Mouse (Mus musculus) erythroid progenitor cell, adult 5-6 weeks (primary cell): ENCODE measurements around the gene Ints6l. TPM values are rescaled to one million over a fixed set of nuclear protein-coding genes. Genes with fewer than 3 reads are reported as not detected.
"Not testable (repeated sequence)": the region's sequence is repeated elsewhere in the genome, so short reads cannot be mapped to it uniquely, and the experiment has no call there.

Experiments
- ATAC-seq: replicated peaks from 2 replicates; pipeline ENCODE4 v1.8.0; 2016; ENCODE audit warnings: moderate number of reproducible peaks, mild to moderate bottlenecking, moderate TSS enrichment, inconsistent platforms; ENCODE audit not compliant: poor library complexity, low FRiP score, severe bottlenecking
- total RNA-seq, 2 experiments: library from RNA; stranded (forward) in 1 of 2; stranded (reverse) in 1 of 2; fragments of 150-400 nt in 1 of 2; fragments of 186-747, 209-891 nt in 1 of 2; gene quantifications; 2 replicates each; pipeline versions ENCODE4 v1.2.3 to v1.2.4; 2015 to 2017; ENCODE audit warnings: low replicate concordance in 2 of 2

Ints6l gene
- total RNA-seq, 2 experiments from 2014 or later, result 124 to 328 TPM

DNA sequence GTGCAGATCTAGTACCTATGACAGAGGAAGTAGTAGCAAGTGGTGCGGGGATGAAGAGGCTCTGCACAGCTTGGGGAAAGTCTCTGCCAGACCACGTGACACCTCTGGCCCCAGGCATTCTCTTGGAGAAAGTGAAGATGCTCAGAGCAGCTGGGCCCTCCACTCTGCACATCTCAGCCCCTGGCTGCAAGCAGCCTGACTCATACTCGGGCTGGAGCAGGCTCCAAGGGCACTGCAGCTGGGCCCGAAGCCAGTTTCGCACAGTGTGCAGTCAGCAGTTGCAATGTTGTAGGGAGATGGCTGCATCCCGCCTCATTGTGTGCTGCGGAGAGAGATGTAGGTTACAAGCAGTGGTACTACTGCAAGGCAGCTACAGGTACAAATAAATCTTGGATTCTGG lies 42.6 kb downstream of the Ints6l start:
- no peak for ATAC-seq

GRCm38 (mm10) chrX:56524442-56524841 lies 69.8 kb downstream of the Ints6l start, which contains the start of gene Gm10477:
Gm10477 (plus strand) TSS chrX:56524742.
- not testable (repeated sequence) for ATAC-seq

- no peak for ATAC-seq
Observed at GRCm38 (mm10) chrX:56531266-56531665, 76.6 kb downstream of the Ints6l start.

DNA sequence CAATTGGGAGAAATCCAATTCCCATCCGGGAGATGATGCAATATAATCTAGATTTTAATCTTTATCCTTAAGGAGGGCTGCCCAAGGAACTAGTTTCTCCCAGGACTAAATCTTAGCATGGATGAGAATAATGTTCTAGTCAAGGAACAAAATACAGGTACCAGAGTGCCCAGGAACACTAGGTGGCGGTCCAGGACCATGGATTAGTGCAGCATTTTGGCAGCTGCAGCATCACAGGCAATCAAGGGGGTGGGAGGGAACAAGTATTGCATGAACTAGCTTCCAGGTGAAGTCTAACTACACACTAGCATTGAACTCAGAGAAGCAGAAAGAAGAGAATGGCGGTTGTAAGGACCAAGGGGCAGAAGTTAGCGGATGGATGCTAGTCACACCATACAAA lies 82.5 kb downstream of the Ints6l start:
- no peak for ATAC-seq

DNA sequence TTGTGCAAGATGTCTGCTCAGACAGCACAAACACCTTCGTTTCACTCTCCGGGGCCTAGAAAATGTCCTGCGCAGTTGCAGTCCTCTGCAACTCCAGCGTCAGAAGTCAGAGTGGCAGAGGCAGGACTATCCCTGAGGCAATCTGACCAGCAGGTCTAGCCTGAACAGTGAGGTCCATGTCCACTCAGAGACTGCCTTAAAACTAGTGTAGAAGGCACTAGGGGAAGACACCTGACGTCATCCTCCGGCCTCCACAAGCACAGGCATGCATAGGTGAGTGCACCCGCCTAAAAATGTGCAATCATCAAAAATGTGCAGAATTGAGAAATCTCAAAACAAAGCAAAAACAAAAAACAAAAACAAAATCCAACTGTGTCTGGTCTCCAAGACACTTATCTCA lies 94.8 kb downstream of the Ints6l start, which contains the start of gene Gm648:
Gene Gm648 (minus strand): TSS at position 101 of the 400 bp plus-strand sequence.
- ATAC-seq, result no peak

DNA sequence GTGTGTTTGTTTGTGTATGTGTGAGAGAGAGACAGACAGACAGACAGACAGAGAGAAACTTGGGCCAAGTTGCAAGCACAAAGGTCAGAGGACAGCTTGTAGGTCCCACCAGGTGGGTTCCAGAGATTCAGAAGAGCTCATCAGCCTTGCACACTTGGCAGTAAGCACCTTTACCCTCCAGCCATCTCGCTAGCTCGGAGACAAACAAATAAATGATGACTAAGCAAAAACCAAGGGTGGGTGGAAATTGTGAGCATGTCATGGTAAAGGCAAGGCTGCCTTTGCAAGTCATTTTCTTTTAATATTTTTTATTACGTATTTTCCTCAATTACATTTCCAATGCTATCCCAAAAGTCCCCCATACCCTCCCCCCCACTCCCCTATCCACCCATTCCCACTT lies 98.9 kb downstream of the Ints6l start:
- no peak for ATAC-seq

Other genes starting within 250 kb of the Ints6l start
- gene Gm773, start 242.0 kb upstream of the Ints6l start, total RNA-seq (2015; ENCODE audit: low replicate concordance), result not detected in 2 replicates
- not detected in 2 replicates for gene Gm773, start 242.0 kb upstream of the Ints6l start, total RNA-seq (2017; ENCODE audit: low replicate concordance)
- gene Zfp449, start 108.5 kb upstream of the Ints6l start, total RNA-seq (2015; ENCODE audit: low replicate concordance), result 1.3 TPM in 1 of 2 replicates, not detected in the other
- 0.08 and 0.39 TPM in 2 replicates for gene Zfp449, start 108.5 kb upstream of the Ints6l start, total RNA-seq (2017; ENCODE audit: low replicate concordance)
- gene Smim10l2a, start 80.3 kb upstream of the Ints6l start, total RNA-seq (2015; ENCODE audit: low replicate concordance), result not detected in 2 replicates
- gene Smim10l2a, start 80.3 kb upstream of the Ints6l start, total RNA-seq (2017; ENCODE audit: low replicate concordance), result not detected in 2 replicates
- not detected in 2 replicates for gene Gm2174, start 6.9 kb upstream of the Ints6l start, total RNA-seq (2015; ENCODE audit: low replicate concordance)
- gene Gm2174, start 6.9 kb upstream of the Ints6l start, total RNA-seq (2017; ENCODE audit: low replicate concordance), result 2.3 and 23.6 TPM in 2 replicates
- not detected in 2 replicates for gene Gm10477, start 69.9 kb downstream of the Ints6l start, total RNA-seq (2015; ENCODE audit: low replicate concordance)
- not detected in 2 replicates for gene Gm10477, start 69.9 kb downstream of the Ints6l start, total RNA-seq (2017; ENCODE audit: low replicate concordance)
- gene Gm648, start 94.7 kb downstream of the Ints6l start, total RNA-seq (2015; ENCODE audit: low replicate concordance), result not detected in 2 replicates
- gene Gm648, start 94.7 kb downstream of the Ints6l start, total RNA-seq (2017; ENCODE audit: low replicate concordance), result not detected in 2 replicates
- 8.4 and 11.9 TPM in 2 replicates for gene Mmgt1, start 143.2 kb downstream of the Ints6l start, total RNA-seq (2015; ENCODE audit: low replicate concordance)
- 6.3 and 7.6 TPM in 2 replicates for gene Mmgt1, start 143.2 kb downstream of the Ints6l start, total RNA-seq (2017; ENCODE audit: low replicate concordance)
- 2.5 and 4.2 TPM in 2 replicates for gene Slc9a6, start 154.9 kb downstream of the Ints6l start, total RNA-seq (2015; ENCODE audit: low replicate concordance)
- 3.3 and 5.3 TPM in 2 replicates for gene Slc9a6, start 154.9 kb downstream of the Ints6l start, total RNA-seq (2017; ENCODE audit: low replicate concordance)